Mouse (Mus musculus): ENCODE measurements around the gene Atp5f1. TPM values are rescaled to one million over a fixed set of nuclear protein-coding genes. Genes with fewer than 3 reads are reported as not detected.

Gene Atp5f1
- polyA plus RNA-seq, 1 experiment from 2014 or later: 556 TPM

GRCm38 (mm10) chr3:105973411-105973810 is 13.5 kb upstream of the Atp5f1 start, which contains the start of gene Ovgp1:
TSS of gene Ovgp1 (plus strand) at chr3:105973711.
- no peak for ATAC-seq (ENCODE audit: low FRiP score)
- no peak within 1 kb of the TSS for H3K4me2 ChIP-seq (replicated peaks; ENCODE audit: low read depth, low read length)
- 84% methylated on average over 3 of the region's 3 CpGs for WGBS

GRCm38 (mm10) chr3:105971831-105972446 is 12.0 kb upstream of the Atp5f1 start:
- Histone ChIP-seq H3K27ac (ENCODE audit: low read depth, low read length) (no peak overlapping the region), H3K27me3 (ENCODE audit: control insufficient read depth, insufficient read depth, low read length) (no peaks in the 10 kb centered on the region), H3K9me3 (ENCODE audit: control insufficient read depth, low read length) (no peaks in the 10 kb centered on the region), H3K4me2 (replicated peaks; ENCODE audit: low read depth, low read length) (no peak overlapping the region), H3K4me1 (replicated peaks; ENCODE audit: control insufficient read depth, insufficient read depth, low read length) (no peaks in the 10 kb centered on the region), H3K36me3 (ENCODE audit: control insufficient read depth, insufficient read depth, low read length) (peaks cover 7% of the 10 kb centered on the region; the same call in 1 of the 2 replicates), H3K9ac (ENCODE audit: low read depth, low read length) (no peak overlapping the region), H3K4me3 (ENCODE audit: low read depth, low read length) (no peak overlapping the region)
- DNase-seq (ENCODE audit: low spot score) (no peak), ATAC-seq (ENCODE audit: low FRiP score) (no peak)
- WGBS: 78% methylated on average over 5 of the region's 5 CpGs

More at GRCm38 (mm10) chr3:105973411-105973810, 13.5 kb upstream of the Atp5f1 start, which contains the start of gene Ovgp1:
- H3K36me3 ChIP-seq (ENCODE audit: control insufficient read depth, insufficient read depth, low read length): no peaks in the 10 kb centered on the region
- H3K9ac ChIP-seq (ENCODE audit: low read depth, low read length): no peak within 1 kb of the TSS
- no peaks in the 10 kb centered on the region for H3K9me3 ChIP-seq (ENCODE audit: control insufficient read depth, low read length)
- no peaks in the 10 kb centered on the region for H3K27me3 ChIP-seq (ENCODE audit: control insufficient read depth, insufficient read depth, low read length)
- H3K4me1 ChIP-seq (replicated peaks; ENCODE audit: control insufficient read depth, insufficient read depth, low read length): no peaks in the 10 kb centered on the region
- no peak within 1 kb of the TSS for H3K4me3 ChIP-seq (ENCODE audit: low read depth, low read length)
- no peak within 1 kb of the TSS for H3K27ac ChIP-seq (ENCODE audit: low read depth, low read length)
- DNase-seq (ENCODE audit: low spot score): no peak

GRCm38 (mm10) chr3:105960700-105961099 is 801 bp upstream of the Atp5f1 start:
- Histone ChIP-seq H3K27me3 (ENCODE audit: control insufficient read depth, insufficient read depth, low read length) (no peaks in the 10 kb centered on the region), H3K27ac (ENCODE audit: low read depth, low read length) (no peak overlapping the region), H3K9ac (ENCODE audit: low read depth, low read length) (no peak overlapping the region), H3K36me3 (ENCODE audit: control insufficient read depth, insufficient read depth, low read length) (0 out of 2 replicates have a peak, but pooled peaks cover 2% of the 10 kb centered on the region), H3K4me1 (replicated peaks; ENCODE audit: control insufficient read depth, insufficient read depth, low read length) (0 out of 2 replicates have a peak, but pooled peaks cover 6% of the 10 kb centered on the region), H3K4me3 (ENCODE audit: low read depth, low read length) (peak overlapping the region; percentile 88; the same call in 1 of the 2 replicates), H3K4me2 (replicated peaks; ENCODE audit: low read depth, low read length) (peak overlapping the region; percentile 76; the same call in 1 of the 2 replicates), H3K9me3 (ENCODE audit: control insufficient read depth, low read length) (no peaks in the 10 kb centered on the region)
- peak; percentile 14 for DNase-seq (ENCODE audit: low spot score)
- no peak for ATAC-seq (ENCODE audit: low FRiP score)
- WGBS: 92% methylated on average over 2 of the region's 2 CpGs

- DNase-seq (ENCODE audit: low spot score) (peak; percentile 57), ATAC-seq (ENCODE audit: low FRiP score) (peak; percentile 80)
- 0 out of 2 replicates have a peak, but pooled peaks cover 2% of the 10 kb centered on the region for H3K36me3 ChIP-seq (ENCODE audit: control insufficient read depth, insufficient read depth, low read length)
- peak overlapping the region; percentile 93 for H3K9ac ChIP-seq (ENCODE audit: low read depth, low read length)
- peak overlapping the region; percentile 88 for H3K4me3 ChIP-seq (ENCODE audit: low read depth, low read length)
- H3K9me3 ChIP-seq (ENCODE audit: control insufficient read depth, low read length): no peaks in the 10 kb centered on the region
- peak overlapping the region; percentile 76 for H3K4me2 ChIP-seq (replicated peaks; ENCODE audit: low read depth, low read length)
- H3K27me3 ChIP-seq (ENCODE audit: control insufficient read depth, insufficient read depth, low read length): no peaks in the 10 kb centered on the region
- 0 out of 2 replicates have a peak, but pooled peaks cover 6% of the 10 kb centered on the region for H3K4me1 ChIP-seq (replicated peaks; ENCODE audit: control insufficient read depth, insufficient read depth, low read length)
- under 1% methylated on average over 26 of the region's 26 CpGs for WGBS
- peak overlapping the region; percentile 30; the same call in 1 of the 2 replicates for H3K27ac ChIP-seq (ENCODE audit: low read depth, low read length)
These were observed 314 bp downstream of the Atp5f1 start for GRCm38 (mm10) chr3:105959585-105959984.

GRCm38 (mm10) chr3:105958974-105959580 is 822 bp downstream of the Atp5f1 start, which contains the start of gene Wdr77:
TSS of gene Wdr77 (plus strand) at chr3:105959369.
- H3K27me3 ChIP-seq (ENCODE audit: control insufficient read depth, insufficient read depth, low read length): no peaks in the 10 kb centered on the region
- H3K36me3 ChIP-seq (ENCODE audit: control insufficient read depth, insufficient read depth, low read length): 0 out of 2 replicates have a peak, but pooled peaks cover 2% of the 10 kb centered on the region
- 0 out of 2 replicates have a peak, but pooled peaks cover 6% of the 10 kb centered on the region for H3K4me1 ChIP-seq (replicated peaks; ENCODE audit: control insufficient read depth, insufficient read depth, low read length)
- H3K27ac ChIP-seq (ENCODE audit: low read depth, low read length): peak within 1 kb of the TSS; percentile 84
- peak within 1 kb of the TSS; percentile 88 for H3K4me3 ChIP-seq (ENCODE audit: low read depth, low read length)
- ATAC-seq (ENCODE audit: low FRiP score) (peak; percentile 98), DNase-seq (ENCODE audit: low spot score) (peak; percentile 99)
- under 1% methylated on average over 52 of the region's 52 CpGs for WGBS
- H3K4me2 ChIP-seq (replicated peaks; ENCODE audit: low read depth, low read length): peak within 1 kb of the TSS; percentile 76
- no peaks in the 10 kb centered on the region for H3K9me3 ChIP-seq (ENCODE audit: control insufficient read depth, low read length)
- H3K9ac ChIP-seq (ENCODE audit: low read depth, low read length): peak within 1 kb of the TSS; percentile 95

- DNase-seq (ENCODE audit: low spot score): no peak
- no peak overlapping the region for H3K27ac ChIP-seq (ENCODE audit: low read depth, low read length)
- H3K4me3 ChIP-seq (ENCODE audit: low read depth, low read length): peak overlapping the region; percentile 88
- no peaks in the 10 kb centered on the region for H3K27me3 ChIP-seq (ENCODE audit: control insufficient read depth, insufficient read depth, low read length)
- 0 out of 2 replicates have a peak, but pooled peaks cover 2% of the 10 kb centered on the region for H3K36me3 ChIP-seq (ENCODE audit: control insufficient read depth, insufficient read depth, low read length)
- 0 out of 2 replicates have a peak, but pooled peaks cover 6% of the 10 kb centered on the region for H3K4me1 ChIP-seq (replicated peaks; ENCODE audit: control insufficient read depth, insufficient read depth, low read length)
- WGBS: 45% methylated on average over 5 of the region's 5 CpGs
- H3K9me3 ChIP-seq (ENCODE audit: control insufficient read depth, low read length): no peaks in the 10 kb centered on the region
- peak overlapping the region; percentile 95 for H3K9ac ChIP-seq (ENCODE audit: low read depth, low read length)
- ATAC-seq (ENCODE audit: low FRiP score): no peak
- H3K4me2 ChIP-seq (replicated peaks; ENCODE audit: low read depth, low read length): peak overlapping the region; percentile 61
These were observed 1.7 kb downstream of the Atp5f1 start for GRCm38 (mm10) chr3:105958204-105958603.

GRCm38 (mm10) chr3:105957235-105957634 is 2.7 kb downstream of the Atp5f1 start:
- Histone ChIP-seq H3K27ac (ENCODE audit: low read depth, low read length) (no peak overlapping the region), H3K9me3 (ENCODE audit: control insufficient read depth, low read length) (no peaks in the 10 kb centered on the region), H3K4me3 (ENCODE audit: low read depth, low read length) (no peak overlapping the region), H3K4me2 (replicated peaks; ENCODE audit: low read depth, low read length) (no peak overlapping the region), H3K27me3 (ENCODE audit: control insufficient read depth, insufficient read depth, low read length) (no peaks in the 10 kb centered on the region), H3K36me3 (ENCODE audit: control insufficient read depth, insufficient read depth, low read length) (0 out of 2 replicates have a peak, but pooled peaks cover 1% of the 10 kb centered on the region), H3K4me1 (replicated peaks; ENCODE audit: control insufficient read depth, insufficient read depth, low read length) (0 out of 2 replicates have a peak, but pooled peaks cover 6% of the 10 kb centered on the region), H3K9ac (ENCODE audit: low read depth, low read length) (no peak overlapping the region)
- WGBS: 98% methylated on average over 1 of the region's 1 CpGs
- DNase-seq (ENCODE audit: low spot score): no peak
- no peak for ATAC-seq (ENCODE audit: low FRiP score)

GRCm38 (mm10) chr3:105951348-105951747 is 8.6 kb downstream of the Atp5f1 start:
- Histone ChIP-seq H3K27ac (ENCODE audit: low read depth, low read length) (no peak overlapping the region), H3K4me1 (replicated peaks; ENCODE audit: control insufficient read depth, insufficient read depth, low read length) (no peaks in the 10 kb centered on the region), H3K36me3 (ENCODE audit: control insufficient read depth, insufficient read depth, low read length) (peaks cover 9% of the 10 kb centered on the region; the same call in 1 of the 2 replicates), H3K9ac (ENCODE audit: low read depth, low read length) (no peak overlapping the region), H3K4me2 (replicated peaks; ENCODE audit: low read depth, low read length) (no peak overlapping the region), H3K27me3 (ENCODE audit: control insufficient read depth, insufficient read depth, low read length) (no peaks in the 10 kb centered on the region), H3K4me3 (ENCODE audit: low read depth, low read length) (no peak overlapping the region), H3K9me3 (ENCODE audit: control insufficient read depth, low read length) (no peaks in the 10 kb centered on the region)
- no peak for ATAC-seq (ENCODE audit: low FRiP score)
- 91% methylated on average over 7 of the region's 7 CpGs for whole genome bisulfite sequencing
- DNase-seq (ENCODE audit: low spot score): no peak
